Mouse (Mus musculus): Measurements from ENCODE around the gene Atp2c2.

Gene Atp2c2

DNA sequence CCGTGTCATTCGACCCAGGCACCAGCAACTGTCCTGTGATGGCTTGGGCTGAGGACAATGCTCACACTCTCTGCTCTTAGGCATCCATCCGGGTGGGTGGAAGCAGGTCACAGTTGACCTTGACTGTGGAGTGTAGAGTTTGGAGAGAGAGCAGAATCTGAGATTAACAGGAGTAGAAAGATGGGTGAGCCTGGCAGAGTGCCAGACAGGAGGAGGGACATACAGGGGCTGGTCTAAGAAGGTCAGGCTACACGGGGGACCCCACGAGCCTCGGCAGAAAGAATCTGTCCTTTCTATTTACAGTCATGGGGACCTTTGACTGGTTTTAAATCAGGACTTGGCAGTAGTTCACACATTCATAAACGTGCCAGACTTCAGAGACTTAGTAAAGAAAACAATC, 3.2 kb downstream of the Atp2c2 start:
- DNase-seq (ENCODE audit: low read depth, low spot score) = no peak

GRCm38 (mm10) chr8:119707146-119707545, 7.3 kb downstream of the Atp2c2 start:
- DNase-seq (ENCODE audit: low read depth, low spot score) = no peak

GRCm38 (mm10) chr8:119708471-119708870, 8.7 kb downstream of the Atp2c2 start:
- no peak for DNase-seq (ENCODE audit: low read depth, low spot score)

DNA sequence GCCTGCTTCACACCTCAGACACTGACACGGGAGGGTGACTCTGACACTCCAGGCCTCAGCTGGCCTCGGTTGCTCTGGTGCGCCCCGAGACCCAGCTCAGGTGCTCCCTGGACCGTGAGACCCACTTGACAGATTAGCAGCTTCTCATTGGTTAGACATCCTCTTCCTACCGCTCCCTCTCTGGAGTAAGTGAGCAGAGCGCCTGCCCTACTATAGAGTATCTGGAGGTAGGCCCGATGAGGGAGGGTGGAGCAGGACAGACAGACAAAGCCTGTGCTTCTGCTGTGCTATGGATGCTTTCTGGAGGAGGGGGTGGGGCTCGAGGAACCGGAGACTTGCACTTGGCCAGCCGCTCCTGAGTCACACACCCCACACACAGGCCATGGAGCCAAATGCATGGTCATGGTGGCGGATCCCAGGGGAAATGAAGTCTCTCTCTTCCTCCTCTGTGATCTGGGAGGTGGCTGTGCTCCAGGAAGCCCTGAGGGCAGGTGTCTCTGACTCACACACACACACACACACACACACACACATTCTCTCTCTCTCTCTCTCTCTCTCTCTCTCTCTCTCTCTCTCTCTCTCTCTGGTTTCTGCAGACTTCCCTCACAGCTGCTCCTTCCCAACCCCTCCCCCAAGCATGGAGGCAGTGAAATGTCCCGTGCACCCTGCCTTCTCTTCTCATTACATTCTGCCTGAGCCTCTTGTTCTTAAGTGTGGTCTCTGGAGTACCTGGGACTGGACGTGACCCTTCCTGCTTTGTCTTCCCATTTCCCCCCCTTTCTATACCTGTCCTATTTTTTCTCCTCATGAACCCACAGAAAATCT, 9.3 kb downstream of the Atp2c2 start:
- peak; percentile 60 for DNase-seq (ENCODE audit: low read depth, low spot score)

DNA sequence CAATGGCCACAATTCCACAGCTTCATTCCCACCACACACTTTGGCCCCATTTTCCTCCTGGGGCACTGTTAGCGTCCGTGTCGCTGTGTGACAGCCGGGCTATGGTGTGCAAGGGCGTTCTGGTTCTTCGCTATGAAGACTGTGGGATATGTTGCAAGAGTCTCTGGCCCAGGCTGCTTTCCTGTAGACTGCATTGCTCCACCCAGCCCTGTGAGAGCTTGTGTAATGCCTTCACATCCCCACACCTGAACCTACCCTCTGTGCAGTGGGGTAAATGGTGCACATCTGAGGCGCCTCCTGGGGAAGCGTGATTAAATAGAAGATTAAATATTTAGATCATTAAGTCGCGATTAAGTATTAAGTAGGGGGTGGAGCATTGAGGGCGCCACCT, 9.9 kb downstream of the Atp2c2 start:
- no peak for DNase-seq (ENCODE audit: low read depth, low spot score)

DNA sequence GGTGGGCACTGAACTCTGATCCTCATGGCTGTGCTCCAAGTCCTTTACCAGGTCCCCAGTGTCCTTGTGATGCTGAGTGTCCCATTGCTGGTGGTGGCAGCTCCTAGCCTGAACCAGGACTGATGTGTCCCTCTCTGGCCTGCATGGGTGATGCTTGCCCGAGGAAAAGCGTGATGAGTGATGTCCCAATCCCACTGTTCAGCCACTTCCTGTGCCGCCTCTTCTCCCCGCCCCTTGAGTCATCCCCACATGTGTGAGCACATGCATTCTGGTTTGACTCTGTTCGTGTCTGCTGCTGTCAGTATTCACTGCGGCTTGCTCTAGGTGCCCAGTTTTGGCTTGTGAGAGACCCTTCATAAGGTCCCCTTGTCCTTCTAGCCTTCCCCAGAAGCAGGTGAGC, 12.4 kb downstream of the Atp2c2 start:
- no peak for DNase-seq (ENCODE audit: low read depth, low spot score)

DNA sequence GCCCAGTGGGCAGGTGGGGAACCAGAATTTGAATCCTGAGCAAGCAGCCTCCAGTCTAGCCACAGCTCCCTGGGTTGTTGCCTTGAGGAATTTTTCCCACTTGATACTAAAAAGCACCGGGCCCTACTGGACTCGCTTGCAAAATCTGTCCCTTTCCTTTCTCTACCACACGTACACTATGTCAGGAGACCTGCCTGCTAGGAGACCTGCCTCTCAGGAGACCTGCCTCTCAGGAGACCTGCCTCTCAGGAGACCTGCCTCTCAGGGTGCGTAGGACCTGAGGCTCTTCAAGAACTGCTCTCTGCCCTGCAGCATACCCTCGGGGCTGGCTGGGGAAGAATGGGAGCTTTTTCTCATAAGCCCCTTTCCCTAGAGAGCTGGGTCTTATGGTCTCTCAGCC, 13.6 kb downstream of the Atp2c2 start:
- DNase-seq (ENCODE audit: low read depth, low spot score) = no peak

- DNase-seq (ENCODE audit: low read depth, low spot score) = no peak
Observed at GRCm38 (mm10) chr8:119715221-119715620, 15.4 kb downstream of the Atp2c2 start.

- DNase-seq (ENCODE audit: low read depth, low spot score) = peak; percentile 52
Observed at GRCm38 (mm10) chr8:119716730-119717299, 17.0 kb downstream of the Atp2c2 start.

DNA sequence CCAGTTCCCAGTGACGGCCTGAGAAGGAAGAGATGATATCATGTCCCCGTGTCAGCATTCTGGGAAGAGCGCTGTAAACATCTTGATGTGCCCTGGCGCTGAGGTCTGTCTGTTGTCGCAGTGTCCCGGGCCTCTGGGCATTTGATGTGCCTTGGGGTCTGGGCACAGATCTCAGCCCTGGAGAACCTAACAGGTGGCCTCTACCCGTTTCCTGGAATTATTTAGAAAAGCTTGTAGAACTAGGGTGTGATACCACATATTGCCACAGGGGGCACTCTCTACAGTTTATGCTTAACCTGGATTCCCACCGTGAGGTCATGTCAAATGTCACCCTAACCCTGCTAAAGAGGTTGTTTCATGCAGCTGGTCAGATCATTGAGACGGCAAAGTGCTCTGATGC, 18.0 kb downstream of the Atp2c2 start:
- DNase-seq (ENCODE audit: low read depth, low spot score) = peak; percentile 75

GRCm38 (mm10) chr8:119719011-119719501, 19.2 kb downstream of the Atp2c2 start:
- no peak for DNase-seq (ENCODE audit: low read depth, low spot score)

DNA sequence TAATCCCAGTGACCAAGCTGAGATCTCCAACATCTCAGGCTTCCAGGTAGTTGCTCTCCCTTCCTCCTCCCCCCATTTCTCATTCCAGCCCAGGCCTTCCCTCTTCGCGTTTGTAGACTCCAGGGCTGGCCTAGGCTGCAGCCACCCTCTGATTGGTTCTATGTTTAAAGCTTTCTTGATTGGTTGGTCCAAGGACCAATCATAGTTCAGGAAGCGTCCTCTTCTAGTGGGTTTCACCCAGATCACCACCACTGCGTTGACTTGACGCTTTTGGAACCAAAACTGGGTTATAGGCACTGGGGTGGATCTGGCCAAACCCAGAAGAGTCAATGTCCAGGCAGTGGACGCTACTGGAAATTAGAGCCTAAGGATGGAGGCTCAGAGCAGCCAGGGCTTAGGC, 22.5 kb downstream of the Atp2c2 start:
- no peak for DNase-seq (ENCODE audit: low read depth, low spot score)

DNA sequence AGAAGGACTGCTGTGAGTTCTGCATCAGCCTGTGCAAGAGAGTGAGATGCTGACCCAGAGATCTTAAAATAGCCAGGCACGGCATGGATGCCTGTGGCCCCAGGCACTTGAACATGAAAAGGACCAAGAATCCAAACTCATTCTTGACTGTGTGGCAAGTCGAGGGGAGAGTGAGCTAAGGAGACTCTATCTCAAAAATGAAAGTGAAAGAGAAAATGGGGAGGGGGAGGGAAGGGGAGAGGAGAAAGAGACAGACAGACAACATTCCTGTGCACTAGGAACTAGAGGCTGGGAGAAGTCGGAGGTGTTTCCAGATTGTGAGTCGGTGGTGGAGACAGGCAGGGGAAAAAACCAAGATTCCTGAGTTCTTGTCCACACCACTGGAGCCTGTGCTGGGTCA, 23.9 kb downstream of the Atp2c2 start:
- DNase-seq (ENCODE audit: low read depth, low spot score) = no peak

DNA sequence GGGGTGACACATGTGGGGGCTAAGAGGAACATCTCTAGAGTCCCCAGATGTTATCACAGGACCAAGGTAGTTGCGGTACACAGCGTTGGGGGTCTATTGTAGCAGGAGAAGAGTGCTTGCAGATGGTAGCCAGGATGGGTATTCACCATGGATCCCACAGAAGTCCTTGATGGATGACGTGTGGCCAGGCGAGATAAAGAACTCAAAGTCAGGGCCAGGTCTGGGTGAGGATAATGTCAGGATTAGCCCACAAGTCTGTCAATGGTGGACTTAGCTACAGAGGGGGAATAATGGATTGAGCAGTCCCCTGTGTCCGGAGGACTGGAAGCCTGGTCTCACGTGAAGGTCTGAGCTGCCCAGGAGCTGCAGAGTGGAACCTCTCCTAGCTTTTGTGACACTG, 24.8 kb downstream of the Atp2c2 start:
- no peak for DNase-seq (ENCODE audit: low read depth, low spot score)

GRCm38 (mm10) chr8:119727093-119727492, 27.3 kb downstream of the Atp2c2 start:
- no peak for DNase-seq (ENCODE audit: low read depth, low spot score)

DNA sequence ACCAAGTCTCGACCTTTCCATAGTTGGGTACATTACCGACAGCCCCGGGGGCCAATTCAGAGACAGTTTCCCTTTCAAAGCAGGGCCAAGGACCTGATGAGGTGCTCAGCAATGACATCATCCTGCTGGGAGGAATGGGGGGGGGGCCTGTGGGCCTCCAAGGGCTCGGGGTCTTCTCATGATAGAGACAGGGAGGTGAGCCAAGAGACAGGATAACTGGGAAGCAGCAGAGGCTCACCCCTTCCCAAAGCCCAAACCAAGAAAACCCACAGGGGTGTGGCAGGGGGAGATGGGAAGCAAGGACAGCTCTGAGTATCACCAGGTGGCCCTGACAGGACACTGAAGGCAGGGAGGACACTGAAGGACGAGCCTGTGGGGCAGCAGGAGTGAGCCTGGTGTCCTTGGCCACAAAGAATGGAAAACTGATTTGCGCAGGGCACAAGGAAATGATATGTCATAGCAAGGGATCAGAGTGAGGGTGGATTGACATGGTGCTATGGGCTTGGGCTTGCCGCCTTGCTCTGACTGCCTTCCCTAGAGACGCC, 28.6 kb downstream of the Atp2c2 start:
- no peak for DNase-seq (ENCODE audit: low read depth, low spot score)

GRCm38 (mm10) chr8:119732072-119732471, 32.3 kb downstream of the Atp2c2 start:
- no peak for DNase-seq (ENCODE audit: low read depth, low spot score)

- no peak for DNase-seq (ENCODE audit: low read depth, low spot score)
Observed at GRCm38 (mm10) chr8:119736348-119736917, 36.6 kb downstream of the Atp2c2 start.

DNA sequence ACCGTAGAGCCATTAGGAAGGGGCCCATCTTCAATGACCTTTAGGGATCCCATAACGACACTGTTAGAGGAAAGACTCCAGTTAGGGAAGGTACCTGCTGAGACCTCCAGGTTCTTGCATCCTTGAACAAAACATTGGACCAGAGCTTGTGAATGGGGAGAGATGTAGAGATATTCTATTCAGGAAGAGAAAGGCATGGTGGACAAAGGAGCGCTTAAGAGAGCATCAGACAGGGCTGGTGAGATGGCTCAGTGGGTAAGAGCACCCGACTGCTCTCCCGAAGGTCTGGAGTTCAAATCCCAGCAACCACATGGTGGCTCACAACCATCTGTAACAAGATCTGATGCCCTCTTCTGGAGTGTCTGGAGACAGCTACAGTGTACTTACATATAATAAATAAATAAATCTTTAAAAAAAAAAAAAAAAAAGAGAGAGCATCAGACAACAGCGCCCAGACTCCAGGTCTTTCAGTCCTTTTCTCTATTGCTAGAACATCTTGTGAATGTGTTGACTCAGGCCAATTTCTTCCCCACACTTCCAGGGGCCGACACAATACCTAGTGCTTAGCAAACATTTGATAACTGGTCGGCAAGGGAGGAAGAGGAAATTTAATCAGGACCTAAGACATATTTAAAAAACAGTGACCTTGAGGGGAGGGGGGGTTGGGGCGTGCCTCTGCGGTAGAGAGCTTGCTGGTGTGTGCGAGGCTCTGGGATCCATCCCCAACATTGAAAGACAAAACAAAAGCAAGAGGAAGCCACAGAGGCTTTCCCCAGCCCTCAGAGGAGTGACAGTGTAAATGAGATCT, 37.5 kb downstream of the Atp2c2 start:
- DNase-seq (ENCODE audit: low read depth, low spot score) = no peak

DNA sequence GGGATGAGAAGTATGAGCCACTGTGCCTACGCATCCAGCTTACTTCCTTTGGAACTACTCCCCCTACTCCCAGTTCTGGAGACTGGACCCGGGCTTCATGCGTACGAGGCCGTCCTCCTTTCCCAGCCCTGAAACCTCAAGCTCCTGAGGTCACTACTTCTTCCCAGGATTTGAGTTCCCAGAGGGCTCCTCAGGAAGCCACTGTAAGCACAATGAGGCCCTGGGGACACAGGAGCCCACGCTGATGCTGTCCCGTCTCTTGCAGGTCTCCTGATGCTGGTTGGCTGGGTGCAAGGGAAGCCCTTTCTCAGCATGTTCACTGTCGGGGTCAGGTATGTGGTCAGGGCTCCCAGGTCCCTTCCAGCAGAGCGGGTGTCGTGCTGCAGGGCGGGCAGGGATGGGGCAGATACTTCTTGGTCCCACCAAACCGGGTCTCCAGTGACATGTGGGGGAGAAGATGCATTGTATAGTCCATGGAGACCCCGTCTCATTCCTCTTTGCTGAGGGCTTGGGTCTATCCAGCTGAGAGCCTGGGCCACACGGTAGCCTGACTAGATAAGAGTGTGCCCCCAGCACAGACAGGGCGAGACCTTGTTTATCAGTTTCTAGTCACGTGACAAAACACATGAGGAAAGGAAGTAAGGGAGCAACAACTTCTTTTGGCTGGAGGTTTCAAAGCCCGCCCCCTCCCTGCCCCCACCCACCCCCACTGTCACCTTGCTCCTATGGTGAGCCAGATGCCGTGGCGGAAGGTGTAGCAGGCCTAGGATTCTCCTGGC, 38.5 kb downstream of the Atp2c2 start:
- no peak for DNase-seq (ENCODE audit: low read depth, low spot score)

- DNase-seq (ENCODE audit: low read depth, low spot score) = no peak
Observed at GRCm38 (mm10) chr8:119740634-119741033, 40.8 kb downstream of the Atp2c2 start.
